Mouse (Mus musculus) G1E (cell line): ENCODE measurements around the gene Slc48a1.

Experiments used
- CTCF ChIP-seq: IDR thresholded peaks from 2 replicates; pipeline ENCODE4 v1.5.1; 2012; ENCODE audit warnings: low read depth, low read length, inconsistent platforms, mixed read lengths
- GATA1 ChIP-seq: IDR thresholded peaks from 2 replicates; pipeline ENCODE4 v1.6.1; 2012; ENCODE audit warnings: borderline replicate concordance, low read length, inconsistent platforms, mixed read lengths
- POLR2AphosphoS5 ChIP-seq: IDR thresholded peaks from 2 replicates; pipeline ENCODE4 v1.6.1; 2012; ENCODE audit warnings: low read depth, low read length, inconsistent platforms; ENCODE audit not compliant: insufficient replicate concordance
- TAL1 ChIP-seq: conservative IDR thresholded peaks from 2 replicates; pipeline ENCODE4 v1.6.1; 2012; ENCODE audit warnings: low read depth, low read length, inconsistent platforms, mixed read lengths

DNA sequence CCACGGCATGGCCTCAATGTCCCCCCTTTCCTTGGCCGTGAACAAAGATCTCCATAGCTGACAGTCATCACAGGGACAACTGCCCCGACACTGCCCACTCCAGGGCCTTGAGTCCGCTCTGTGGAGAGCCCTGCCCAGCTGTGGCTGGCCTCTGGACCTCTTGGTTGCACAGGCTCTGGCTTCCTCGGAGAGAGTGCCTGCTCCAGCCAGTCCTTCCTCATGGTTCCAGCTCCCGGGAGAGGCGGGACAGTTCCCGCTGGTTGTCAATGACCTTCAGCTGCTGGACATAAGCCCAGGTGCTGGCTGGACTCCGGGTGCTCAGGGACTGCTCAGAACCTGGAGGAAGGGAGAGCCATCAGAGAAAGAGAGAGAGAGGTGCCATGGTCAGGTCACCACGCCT is 33.0 kb upstream of the Slc48a1 start:
- no peak for TF ChIP-seq CTCF
- TF ChIP-seq GATA1 = no peak
- no peak for TF ChIP-seq TAL1
- TF ChIP-seq POLR2AphosphoS5 = no peak
